In genomic region chr4:155963106-155963505, GRCm38 (mm10) we compare ENCODE assay signal across 8 mouse cellular contexts. TPM values are rescaled to one million over a fixed set of nuclear protein-coding genes. Genes with fewer than 3 reads are reported as not detected.
DNase-seq lines count a peak whose midpoint lies in the region; ATAC-seq and TF ChIP-seq lines count a peak whose summit lies in the region.

No protein-coding gene starts in this region.

- WGBS in hindbrain, embryonic 13.5 days = 62% methylated on average over 7 of the region's 7 CpGs
- whole genome bisulfite sequencing in limb, embryonic 14.5 days = 42% methylated on average over 7 of the region's 7 CpGs

- H3K4me1 ChIP-seq in G1E (ENCODE audit: insufficient read depth, low read depth, low read length) = peaks cover 72% of the 10 kb centered on the region
- H3K4me1 ChIP-seq in hindbrain, embryonic 13.5 days (replicated peaks) = peaks cover 19% of the 10 kb centered on the region
- H3K4me1 ChIP-seq in limb, embryonic 14.5 days (ENCODE audit: control insufficient read depth, insufficient read depth, low read length) = peaks cover 12% of the 10 kb centered on the region; the same call in 1 of the 2 replicates

- no peaks in the 10 kb centered on the region for H3K9me3 ChIP-seq in G1E (replicated peaks)
- H3K9me3 ChIP-seq in hindbrain, embryonic 13.5 days = no peaks in the 10 kb centered on the region
- no peaks in the 10 kb centered on the region for H3K9me3 ChIP-seq in limb, embryonic 14.5 days (ENCODE audit: control insufficient read depth, low read length)

- peak; percentile 30 for DNase-seq in adrenal gland, postnatal 10 days
- DNase-seq in adrenal gland, postnatal 4 days (ENCODE audit: low spot score in 2 of 2) = no peak
- no peak for DNase-seq in G1E (ENCODE audit: low spot score)
- DNase-seq in limb, embryonic 14.5 days (ENCODE audit: low spot score) = no peak
- no peak for DNase-seq in cerebellum, adult 9-11 months
- no peak for DNase-seq in adrenal gland, postnatal 25 days

- H3K4me3 ChIP-seq in G1E (ENCODE audit: low read depth, low read length) = peak overlapping the region; percentile 75
- H3K4me3 ChIP-seq in hindbrain, embryonic 13.5 days = peak overlapping the region; percentile 37; the same call in 1 of the 2 replicates
- H3K4me3 ChIP-seq in limb, embryonic 14.5 days (replicated peaks; ENCODE audit: low read length) = peak overlapping the region; percentile 59

- ATAC-seq in G1E (ENCODE audit: extremely low read depth, insufficient number of reproducible peaks, low FRiP score, poor library complexity, severe bottlenecking) = no peak
- no peak for ATAC-seq in hindbrain, embryonic 13.5 days (ENCODE audit: low FRiP score)
- ATAC-seq in limb, embryonic 14.5 days (ENCODE audit: low FRiP score, low read depth) = no peak
- ATAC-seq in granulocyte monocyte progenitor cell, adult 5-6 weeks (replicated peaks; ENCODE audit: poor library complexity, severe bottlenecking) = no peak

- H3K36me3 ChIP-seq in G1E (replicated peaks) = peaks cover 69% of the 10 kb centered on the region
- H3K36me3 ChIP-seq in hindbrain, embryonic 13.5 days = peaks cover 47% of the 10 kb centered on the region
- peaks cover 41% of the 10 kb centered on the region for H3K36me3 ChIP-seq in limb, embryonic 14.5 days (ENCODE audit: control insufficient read depth, insufficient read depth, low read length)

- no peak for TF ChIP-seq POLR2A in limb, embryonic 14.5 days (IDR thresholded peaks at IDR 0.05; ENCODE audit: borderline replicate concordance, extremely low read depth, insufficient read depth, insufficient read length)

- H3K27ac ChIP-seq in hindbrain, embryonic 13.5 days = no peak overlapping the region
- H3K27ac ChIP-seq in limb, embryonic 14.5 days (replicated peaks; ENCODE audit: low read depth, low read length) = no peak overlapping the region

- TF ChIP-seq CTCF in G1E (IDR thresholded peaks at IDR 0.05; ENCODE audit: low read depth, low read length) = no peak

- H3K27me3 ChIP-seq in G1E (ENCODE audit: insufficient read depth, low read length) = no peaks in the 10 kb centered on the region
- no peaks in the 10 kb centered on the region for H3K27me3 ChIP-seq in hindbrain, embryonic 13.5 days
- no peaks in the 10 kb centered on the region for H3K27me3 ChIP-seq in limb, embryonic 14.5 days (ENCODE audit: control insufficient read depth, insufficient read depth, low read length)

- H3K9ac ChIP-seq in hindbrain, embryonic 13.5 days = peak overlapping the region; percentile 77; the same call in 1 of the 2 replicates
- H3K9ac ChIP-seq in limb, embryonic 14.5 days (ENCODE audit: low read depth, low read length, severe bottlenecking) = peak overlapping the region; percentile 66

- peak overlapping the region; percentile 65 for H3K4me2 ChIP-seq in hindbrain, embryonic 13.5 days
- peak overlapping the region; percentile 94 for H3K4me2 ChIP-seq in limb, embryonic 14.5 days (replicated peaks; ENCODE audit: low read depth, low read length, severe bottlenecking)

RNA-seq across cellular contexts. Expression of gene C1qtnf12, which starts 1.0 kb away (rescaled TPM):
- total RNA-seq in adrenal gland, postnatal 10 days (2021) = 100 to 1,000 TPM; 117 to 132 TPM
- 10 to 100 TPM; 75.8 to 79.9 TPM for total RNA-seq in adrenal gland, postnatal 4 days (2021)
- total RNA-seq in G1E (2014; fragmentation: Nextera tagmentation) = 17.0 and 19.9 TPM in 2 replicates
- total RNA-seq in G1E (2017) = 9.7 and 14.2 TPM in 2 replicates
- 43.7 and 60.7 TPM in 2 replicates for polyA plus RNA-seq in G1E (2012)
- 9.2 and 12.3 TPM in 2 replicates for polyA plus RNA-seq in hindbrain, embryonic 13.5 days (2015; fragmentation: Nextera tagmentation; extraction: Ambion mirVana)
- 37.0 and 44.3 TPM in 2 replicates for polyA plus RNA-seq in limb, embryonic 14.5 days (2012; rRNA removed)
- 52.3 and 56.6 TPM in 2 replicates for polyA plus RNA-seq in limb, embryonic 14.5 days (2014; fragmentation: Nextera tagmentation; extraction: Ambion mirVana)
- total RNA-seq in granulocyte monocyte progenitor cell, adult 5-6 weeks (2014; fragmentation: Nextera tagmentation) = 15.4 and 32.2 TPM in 2 replicates
- total RNA-seq in granulocyte monocyte progenitor cell, adult 5-6 weeks (2017) = 10.6 and 11.0 TPM in 2 replicates
- total RNA-seq in adrenal gland, postnatal 25 days (2021) = 70.6 and 77.9 TPM in 2 replicates

RNA-seq across cellular contexts. Expression of gene Ube2j2, which starts 19.5 kb away (rescaled TPM):
- 10 to 100 TPM; 72.3 to 73.4 TPM for total RNA-seq in adrenal gland, postnatal 10 days (2021)
- total RNA-seq in adrenal gland, postnatal 4 days (2021) = 10 to 100 TPM; 91.9 to 94.1 TPM
- total RNA-seq in G1E (2014; fragmentation: Nextera tagmentation) (118 and 122 TPM in 2 replicates), G1E (2017) (124 and 178 TPM in 2 replicates)
- 167 and 223 TPM in 2 replicates for polyA plus RNA-seq in G1E (2012)
- polyA plus RNA-seq in hindbrain, embryonic 13.5 days (2015; fragmentation: Nextera tagmentation; extraction: Ambion mirVana) = 123 and 127 TPM in 2 replicates
- polyA plus RNA-seq in limb, embryonic 14.5 days (2012; rRNA removed) = 106 and 117 TPM in 2 replicates
- 122 and 126 TPM in 2 replicates for polyA plus RNA-seq in limb, embryonic 14.5 days (2014; fragmentation: Nextera tagmentation; extraction: Ambion mirVana)
- total RNA-seq in granulocyte monocyte progenitor cell, adult 5-6 weeks (2014; fragmentation: Nextera tagmentation) = 68.8 and 78.6 TPM in 2 replicates
- total RNA-seq in granulocyte monocyte progenitor cell, adult 5-6 weeks (2017) = 81.6 and 84.8 TPM in 2 replicates
- 71.7 and 76.6 TPM in 2 replicates for total RNA-seq in adrenal gland, postnatal 25 days (2021)

RNA-seq across cellular contexts. Expression of gene B3galt6, which starts 29.3 kb away (rescaled TPM):
- total RNA-seq in adrenal gland, postnatal 10 days (2021) = 1 to 10 TPM; 5.7 to 6.1 TPM
- total RNA-seq in adrenal gland, postnatal 4 days (2021) = 1 to 10 TPM; 7.2 to 7.7 TPM
- total RNA-seq in G1E (2014; fragmentation: Nextera tagmentation) (3.6 and 5.1 TPM in 2 replicates), G1E (2017) (11.6 and 11.7 TPM in 2 replicates)
- 4.1 and 4.2 TPM in 2 replicates for polyA plus RNA-seq in G1E (2012)
- 26.6 and 27.6 TPM in 2 replicates for polyA plus RNA-seq in hindbrain, embryonic 13.5 days (2015; fragmentation: Nextera tagmentation; extraction: Ambion mirVana)
- polyA plus RNA-seq in limb, embryonic 14.5 days (2012; rRNA removed) = 11.3 and 15.2 TPM in 2 replicates
- polyA plus RNA-seq in limb, embryonic 14.5 days (2014; fragmentation: Nextera tagmentation; extraction: Ambion mirVana) = 17.0 and 18.8 TPM in 2 replicates
- total RNA-seq in granulocyte monocyte progenitor cell, adult 5-6 weeks (2014; fragmentation: Nextera tagmentation) = 6.4 and 6.6 TPM in 2 replicates
- total RNA-seq in granulocyte monocyte progenitor cell, adult 5-6 weeks (2017) = 10.3 and 10.7 TPM in 2 replicates
- 6.6 and 9.7 TPM in 2 replicates for total RNA-seq in adrenal gland, postnatal 25 days (2021)

RNA-seq across cellular contexts. Expression of gene Sdf4, which starts 29.6 kb away (rescaled TPM):
- total RNA-seq in adrenal gland, postnatal 10 days (2021) = 100 to 1,000 TPM; 184 to 191 TPM
- total RNA-seq in adrenal gland, postnatal 4 days (2021) = 100 to 1,000 TPM; 224 to 231 TPM
- 51.0 and 94.4 TPM in 2 replicates for total RNA-seq in G1E (2014; fragmentation: Nextera tagmentation)
- total RNA-seq in G1E (2017) = 156 and 163 TPM in 2 replicates
- polyA plus RNA-seq in G1E (2012) = 30.7 and 31.8 TPM in 2 replicates
- polyA plus RNA-seq in hindbrain, embryonic 13.5 days (2015; fragmentation: Nextera tagmentation; extraction: Ambion mirVana) = 126 and 127 TPM in 2 replicates
- polyA plus RNA-seq in limb, embryonic 14.5 days (2012; rRNA removed) = 52.4 and 74.5 TPM in 2 replicates
- polyA plus RNA-seq in limb, embryonic 14.5 days (2014; fragmentation: Nextera tagmentation; extraction: Ambion mirVana) = 171 TPM in 2 replicates
- total RNA-seq in granulocyte monocyte progenitor cell, adult 5-6 weeks (2014; fragmentation: Nextera tagmentation) = 62.0 and 73.4 TPM in 2 replicates
- total RNA-seq in granulocyte monocyte progenitor cell, adult 5-6 weeks (2017) = 174 and 182 TPM in 2 replicates
- total RNA-seq in adrenal gland, postnatal 25 days (2021) = 248 and 275 TPM in 2 replicates

RNA-seq across cellular contexts. Expression of gene Tnfrsf4, which starts 50.5 kb away (rescaled TPM):
- total RNA-seq in adrenal gland, postnatal 10 days (2021) = 1 to 10 TPM; 1.9 TPM
- total RNA-seq in adrenal gland, postnatal 4 days (2021) = 1 to 10 TPM; 2.9 to 3.4 TPM
- 2.3 and 2.5 TPM in 2 replicates for total RNA-seq in G1E (2014; fragmentation: Nextera tagmentation)
- 1.2 and 3.1 TPM in 2 replicates for total RNA-seq in G1E (2017)
- 0.58 and 1.1 TPM in 2 replicates for polyA plus RNA-seq in G1E (2012)
- 0.55 and 1.0 TPM in 2 replicates for polyA plus RNA-seq in hindbrain, embryonic 13.5 days (2015; fragmentation: Nextera tagmentation; extraction: Ambion mirVana)
- 4.8 and 5.8 TPM in 2 replicates for polyA plus RNA-seq in limb, embryonic 14.5 days (2012; rRNA removed)
- 0.58 and 0.65 TPM in 2 replicates for polyA plus RNA-seq in limb, embryonic 14.5 days (2014; fragmentation: Nextera tagmentation; extraction: Ambion mirVana)
- 2.2 TPM in 1 of 2 replicates, not detected in the other for total RNA-seq in granulocyte monocyte progenitor cell, adult 5-6 weeks (2014; fragmentation: Nextera tagmentation)
- 1.1 TPM in 1 of 2 replicates, not detected in the other for total RNA-seq in granulocyte monocyte progenitor cell, adult 5-6 weeks (2017)
- 1.5 TPM in 1 of 2 replicates, not detected in the other for total RNA-seq in adrenal gland, postnatal 25 days (2021)
